Mouse (Mus musculus) kidney, postnatal 25 days (tissue): Measurements from ENCODE around the gene Gad1.

Experiments used
- DNase-seq, 2 experiments: peaks; one replicate each; pipeline ENCODE4 v3.0.0; 2021; ENCODE audit warnings: mixed read lengths in 2 of 2

Gad1 gene

DNA sequence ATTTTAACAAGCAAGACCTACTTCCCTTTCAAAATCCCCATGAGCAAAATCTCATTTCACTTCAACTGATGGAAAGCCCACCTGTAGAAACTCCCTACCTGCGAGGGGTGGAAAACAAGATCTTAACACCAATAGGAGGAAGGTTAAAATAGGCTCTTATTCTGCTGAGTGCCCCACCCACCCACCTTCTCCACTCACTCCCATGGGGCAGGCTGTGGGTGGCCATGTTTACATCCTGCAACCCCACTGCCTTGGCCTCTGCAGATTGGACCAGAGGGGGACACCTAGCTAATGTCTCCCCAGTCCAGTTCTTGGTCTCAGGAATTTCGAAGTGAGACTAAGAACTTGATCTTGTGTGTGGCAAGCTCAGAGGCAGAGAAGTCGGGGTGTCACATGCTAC lies 77.0 kb downstream of the Gad1 start:
- no peak for DNase-seq

DNA sequence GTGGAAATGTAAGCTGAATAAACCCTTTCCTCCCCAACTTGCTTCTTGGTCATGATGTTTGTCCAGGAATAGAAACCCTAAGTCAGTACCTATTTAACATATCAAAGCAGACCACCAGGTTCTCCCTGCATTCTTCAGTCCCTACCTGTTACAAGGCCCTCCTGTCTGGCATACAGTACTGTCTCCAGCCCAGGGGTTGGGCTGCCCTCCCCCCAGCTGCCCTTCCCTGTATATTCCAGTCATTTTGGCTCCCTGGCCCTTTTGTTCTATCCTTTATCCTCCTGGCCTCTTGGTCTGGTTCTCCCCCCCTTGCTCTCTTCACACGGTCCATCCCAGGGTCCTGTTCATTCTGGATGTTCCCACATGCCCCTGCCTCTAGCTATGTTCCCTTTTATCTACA lies 78.4 kb downstream of the Gad1 start:
- DNase-seq: no peak

DNA sequence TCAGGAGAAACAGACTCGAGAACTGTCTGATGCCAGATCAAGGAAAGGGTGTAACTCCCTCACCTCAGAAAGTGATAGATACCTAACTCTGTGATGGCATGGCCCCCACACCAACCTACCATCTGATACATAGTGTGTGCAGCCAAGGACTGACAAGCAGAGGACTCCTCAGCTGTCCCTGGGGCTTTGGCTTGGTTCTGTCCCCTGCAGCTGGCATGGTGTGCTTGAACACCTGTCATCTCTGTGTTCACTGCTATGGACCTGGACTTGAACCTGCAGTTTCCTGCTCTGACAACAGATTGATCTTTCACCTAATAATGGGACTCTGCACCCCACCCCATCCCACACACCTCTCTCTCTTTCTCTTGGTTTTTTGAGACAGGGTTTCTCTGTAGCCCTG lies 79.5 kb downstream of the Gad1 start:
- no peak for DNase-seq

- DNase-seq: no peak
These were observed 81.3 kb downstream of the Gad1 start for GRCm38 (mm10) chr2:70634028-70634690.

GRCm38 (mm10) chr2:70640968-70641367 lies 88.1 kb downstream of the Gad1 start:
- DNase-seq: no peak

DNA sequence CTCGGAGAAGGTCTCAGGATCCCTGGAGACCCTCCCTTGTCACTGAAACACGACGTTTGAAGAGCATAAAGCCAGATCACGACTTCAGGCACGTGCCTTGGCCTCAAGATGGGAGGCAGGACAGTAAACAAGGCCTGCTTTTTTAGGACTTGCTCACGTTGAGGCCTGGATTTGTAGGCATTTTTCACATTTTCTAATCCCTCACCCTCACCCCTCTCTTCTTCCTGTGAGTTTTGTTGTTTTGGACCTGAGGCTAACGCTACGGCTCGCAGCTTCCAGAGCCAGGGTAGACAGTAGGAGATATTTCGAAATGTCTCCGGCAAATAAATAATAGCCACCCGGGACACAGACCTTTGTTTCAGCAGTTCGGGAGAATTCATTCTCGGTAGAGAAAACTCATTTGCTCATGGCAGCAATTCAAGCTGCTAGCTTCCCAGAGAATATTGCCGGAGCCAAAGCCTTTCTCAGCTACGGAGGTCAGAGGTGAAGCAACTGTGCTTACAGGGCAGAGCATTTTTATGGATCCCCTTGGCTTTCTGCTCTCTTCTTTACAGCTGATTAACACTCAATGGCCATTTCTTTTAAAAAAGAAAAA lies 90.2 kb downstream of the Gad1 start:
- DNase-seq: peak; percentile 9 to 35

- DNase-seq: no peak
These were observed 92.5 kb downstream of the Gad1 start for GRCm38 (mm10) chr2:70645266-70645780.

DNA sequence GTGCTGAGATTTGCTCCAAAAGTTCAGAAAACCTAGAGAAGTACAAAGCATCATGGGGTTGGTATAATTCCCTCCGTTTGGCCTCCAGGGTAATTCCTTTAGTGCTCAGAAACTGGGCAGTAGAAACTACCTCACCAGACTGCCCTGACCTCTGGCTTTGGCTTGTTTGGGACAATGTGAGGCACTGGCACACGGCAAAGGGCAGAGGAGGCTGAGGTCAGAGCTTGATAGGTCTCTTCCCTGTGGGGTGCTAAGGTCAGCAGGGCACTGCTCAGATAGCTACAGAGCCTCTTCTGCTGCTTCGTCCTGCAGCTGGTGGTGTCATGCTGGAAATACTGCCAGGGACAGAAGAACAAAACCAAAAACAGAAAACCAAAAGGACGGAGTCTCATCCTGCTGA lies 94.8 kb downstream of the Gad1 start:
- no peak for DNase-seq

DNA sequence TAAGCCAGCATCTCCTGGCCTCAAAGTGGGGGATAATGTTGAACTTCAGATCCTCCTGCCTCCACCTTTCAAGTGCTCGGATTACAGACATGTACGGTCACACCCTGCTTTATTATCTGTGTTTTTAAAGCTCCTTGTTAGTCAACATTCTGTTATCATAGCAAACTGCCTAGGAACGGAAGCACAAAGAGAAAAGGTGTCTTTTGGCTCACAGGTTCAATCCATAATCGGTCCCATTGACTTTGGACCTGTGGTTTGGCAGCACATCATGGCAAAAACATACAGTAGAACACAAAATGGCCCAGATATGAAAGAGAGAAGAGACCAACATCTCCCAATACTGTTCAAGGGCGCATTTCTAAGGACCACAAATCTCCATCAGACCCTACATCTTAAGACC lies 95.4 kb downstream of the Gad1 start:
- no peak for DNase-seq

DNA sequence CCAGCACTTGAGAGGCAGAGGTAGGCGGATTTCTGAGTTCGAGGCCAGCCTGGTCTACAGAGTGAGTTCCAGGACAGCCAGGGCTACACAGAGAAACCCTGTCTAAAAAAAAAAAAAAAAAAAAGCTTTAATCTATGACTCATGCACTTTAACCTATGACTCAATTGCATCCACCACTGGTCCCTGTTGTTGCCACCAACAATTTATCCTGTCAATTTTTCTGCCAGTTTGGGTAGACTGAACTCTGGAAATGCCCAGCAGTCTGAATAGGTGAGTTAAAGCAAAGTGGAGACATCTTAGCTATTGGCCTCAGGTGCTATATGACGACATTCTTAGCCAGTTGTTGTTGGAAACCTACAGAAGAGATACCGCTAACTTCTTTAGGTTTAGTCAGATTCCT lies 96.6 kb downstream of the Gad1 start:
- no peak for DNase-seq
